Mouse (Mus musculus) thymus, postnatal 14 days (tissue): ENCODE results near the gene Fxyd5.

Experiments used
- DNase-seq: peaks from one replicate; pipeline ENCODE4 v3.0.0; 2021

The Fxyd5 gene

GRCm38 (mm10) chr7:31037675-31038074 is 4.6 kb downstream of the Fxyd5 start:
- DNase-seq, result peak; percentile 70

GRCm38 (mm10) chr7:31036917-31037316 is 5.4 kb downstream of the Fxyd5 start:
- no peak for DNase-seq

GRCm38 (mm10) chr7:31035291-31035690 is 7.0 kb downstream of the Fxyd5 start:
- DNase-seq, result no peak

DNA sequence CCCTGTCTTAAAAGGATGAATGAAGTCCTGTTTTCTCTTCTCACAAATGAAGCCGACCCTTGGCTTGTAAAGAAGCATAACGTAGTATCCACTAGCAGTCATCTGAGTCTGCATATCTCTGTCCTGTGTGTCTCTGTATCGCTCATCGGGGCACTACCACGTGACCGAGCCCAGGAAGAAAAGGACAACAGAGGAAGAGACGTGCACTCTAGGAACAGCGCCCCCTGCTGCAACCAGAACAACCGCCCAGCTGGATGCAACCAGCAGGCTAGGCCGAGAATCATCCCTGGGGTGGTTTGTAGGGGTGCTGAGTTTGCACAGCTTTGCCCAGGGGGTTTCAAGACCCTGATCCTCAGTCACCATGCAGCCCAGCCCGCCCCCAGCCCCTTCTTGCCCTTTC is 7.5 kb downstream of the Fxyd5 start:
- DNase-seq, result peak; percentile 68

- DNase-seq, result peak; percentile 74
Observed at GRCm38 (mm10) chr7:31033409-31034165, 8.7 kb downstream of the Fxyd5 start.

- DNase-seq, result no peak
Observed at GRCm38 (mm10) chr7:31031731-31032130, 10.6 kb downstream of the Fxyd5 start.

DNA sequence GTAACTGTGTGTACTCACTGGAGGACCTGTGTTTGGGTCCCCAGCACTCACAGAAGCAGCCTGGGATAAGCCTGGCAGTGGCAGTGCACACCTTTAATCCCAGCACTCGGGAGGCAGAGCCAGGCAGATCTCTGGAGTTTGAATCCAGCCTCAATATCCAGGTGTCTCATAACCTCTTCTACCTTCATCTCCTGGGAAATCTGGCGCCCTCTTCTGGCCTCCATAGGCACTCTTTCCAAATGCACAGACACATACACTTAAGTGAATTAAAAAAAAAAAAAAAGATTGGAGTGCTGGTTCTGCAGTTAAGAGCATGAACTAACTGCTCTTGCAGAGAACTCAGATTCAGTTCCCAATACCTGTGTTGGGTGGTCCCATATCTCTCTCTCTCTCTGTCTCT is 11.6 kb downstream of the Fxyd5 start:
- no peak for DNase-seq

- no peak for DNase-seq
Observed at GRCm38 (mm10) chr7:31028609-31029008, 13.7 kb downstream of the Fxyd5 start.

- DNase-seq, result no peak
Observed at GRCm38 (mm10) chr7:31017104-31017901, 25.0 kb downstream of the Fxyd5 start.

GRCm38 (mm10) chr7:31012971-31013370 is 29.3 kb downstream of the Fxyd5 start:
- no peak for DNase-seq

DNA sequence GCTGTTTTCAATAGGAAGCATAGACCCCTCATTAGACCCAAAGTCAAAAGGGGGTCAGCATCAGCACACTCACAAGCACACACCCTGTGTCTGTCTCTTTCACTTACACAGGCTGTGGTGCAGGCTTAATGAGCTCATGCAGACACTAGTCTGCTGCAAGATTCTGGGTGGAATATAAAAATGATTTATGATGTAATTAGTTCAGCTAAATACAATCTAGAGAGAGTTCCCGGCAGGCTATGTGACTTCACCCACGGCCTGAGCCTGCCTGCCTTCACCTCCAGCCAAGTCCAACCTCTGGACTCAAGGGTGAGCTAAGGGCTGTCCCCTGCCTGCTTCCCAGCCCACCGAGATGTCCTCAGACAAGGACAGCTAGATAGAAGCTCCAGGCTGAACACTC is 33.4 kb downstream of the Fxyd5 start:
- no peak for DNase-seq

- DNase-seq, result no peak
Observed at GRCm38 (mm10) chr7:31008175-31008574, 34.1 kb downstream of the Fxyd5 start.

DNA sequence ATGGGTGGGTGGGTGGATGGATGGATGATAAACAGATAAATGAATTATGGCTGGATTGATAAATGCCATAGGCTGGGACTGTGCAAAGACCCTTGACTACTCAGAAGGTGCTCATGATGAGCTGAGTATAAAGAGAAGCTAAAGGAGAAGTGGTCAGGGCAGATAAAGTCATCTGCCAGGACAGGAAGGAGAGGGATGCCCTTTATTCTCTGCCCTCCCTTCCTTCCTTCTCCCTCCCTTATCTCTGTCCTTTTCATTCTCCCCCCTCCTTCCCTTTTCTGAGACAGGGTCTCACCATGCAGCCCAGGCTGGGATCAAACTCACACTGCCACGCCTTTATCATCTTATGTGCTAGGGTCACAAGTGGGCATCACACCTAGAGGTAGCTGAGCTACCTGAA is 34.5 kb downstream of the Fxyd5 start:
- no peak for DNase-seq

DNA sequence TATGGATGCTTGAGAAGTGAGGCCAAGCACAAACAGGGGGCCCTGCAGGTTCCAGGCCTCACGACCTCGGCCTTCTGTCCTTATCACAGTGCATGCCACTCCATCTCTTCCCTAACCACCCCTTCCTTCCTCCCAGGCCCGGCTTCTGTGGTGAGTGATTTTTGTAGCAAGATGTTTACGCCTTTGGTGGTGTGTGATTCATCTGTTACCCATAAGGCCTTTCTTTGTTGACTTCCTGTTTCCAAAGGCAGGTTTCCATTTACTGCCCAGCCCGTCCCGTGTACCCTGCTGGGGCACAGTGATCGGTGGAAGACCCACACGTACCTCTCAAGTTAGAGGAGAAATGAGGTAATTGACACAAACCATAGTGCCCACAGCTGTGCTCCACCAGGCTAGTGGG is 39.6 kb downstream of the Fxyd5 start:
- DNase-seq, result peak; percentile 32

GRCm38 (mm10) chr7:31000505-31001020 is 41.7 kb downstream of the Fxyd5 start:
- DNase-seq, result peak; percentile 23

DNA sequence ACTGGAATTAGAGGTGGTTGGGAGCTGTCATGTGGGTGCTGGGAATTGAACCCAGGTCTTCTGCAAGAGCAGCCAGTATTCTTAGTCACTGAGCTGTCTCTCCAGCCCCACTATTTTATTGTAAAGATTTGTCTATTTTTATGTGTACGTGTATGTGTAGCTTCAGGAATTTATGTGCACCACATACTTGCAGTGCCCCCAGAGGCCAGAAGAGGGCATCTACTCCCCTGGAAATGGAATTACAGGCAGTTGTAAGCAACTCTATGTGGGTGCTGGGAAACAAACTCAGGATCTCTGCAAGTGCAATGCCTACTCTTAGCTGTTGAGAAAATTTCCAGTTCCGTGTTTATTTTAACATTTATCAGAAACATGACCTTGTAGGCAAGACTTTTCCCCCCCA is 45.8 kb downstream of the Fxyd5 start:
- DNase-seq, result no peak

DNA sequence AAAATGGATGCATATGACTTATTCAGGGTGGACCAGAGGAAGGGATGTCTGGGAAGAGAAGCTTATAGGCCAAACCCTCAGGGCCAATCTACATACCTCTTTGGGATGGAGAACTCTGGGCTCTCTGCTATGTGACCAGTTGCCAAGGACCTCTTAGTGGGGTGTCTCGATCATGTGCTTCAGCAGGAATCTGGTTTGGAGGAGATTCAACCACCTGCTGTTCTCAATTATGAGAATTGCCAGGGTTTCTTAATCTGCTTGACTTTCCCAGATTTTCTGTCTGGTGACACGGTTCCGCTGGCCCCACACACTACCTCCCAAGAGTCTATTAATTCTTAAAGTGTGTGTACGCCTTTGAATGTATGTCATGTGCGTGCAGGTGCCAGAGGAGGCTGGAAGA is 48.3 kb downstream of the Fxyd5 start:
- no peak for DNase-seq

DNA sequence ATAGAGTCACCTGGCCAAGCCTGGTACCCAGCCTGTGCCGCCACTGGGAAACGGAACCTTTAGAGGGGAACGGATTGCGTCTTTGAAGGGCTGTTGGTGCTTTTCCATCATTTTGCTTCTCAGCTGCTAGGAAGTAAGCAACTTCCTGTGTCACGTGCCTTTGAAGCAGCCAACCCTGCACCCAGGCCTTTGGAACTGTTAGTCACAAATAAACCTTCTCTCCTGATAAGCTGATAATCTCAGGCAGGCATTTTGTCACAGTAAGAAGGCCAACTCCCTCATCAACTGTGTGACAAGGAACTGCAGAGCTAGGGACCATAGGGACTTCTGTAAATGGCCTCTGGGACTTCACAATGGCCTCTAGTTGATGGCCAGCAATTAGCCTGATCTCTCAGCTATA is 50.1 kb downstream of the Fxyd5 start:
- no peak for DNase-seq

- no peak for DNase-seq
Observed at GRCm38 (mm10) chr7:30988519-30989162, 53.6 kb downstream of the Fxyd5 start.

GRCm38 (mm10) chr7:30985357-30985756 is 56.9 kb downstream of the Fxyd5 start:
- DNase-seq, result no peak
